Mouse (Mus musculus) neural tube, embryonic 15.5 days (tissue): ENCODE measurements around the gene Patj. TPM values are rescaled to one million over a fixed set of nuclear protein-coding genes. Genes with fewer than 3 reads are reported as not detected.

Experiments
- ATAC-seq: fragments of 200-750 bp; cut with Nextera tagmentation; 2 replicates; pipeline ENCODE4 v1.8.0; 2017; ENCODE audit warnings: mild to moderate bottlenecking, moderate TSS enrichment, moderate library complexity; ENCODE audit not compliant: low FRiP score
- H3K27ac ChIP-seq: fragments of 300-500 bp; sonication (generic); replicated peaks from 2 replicates; pipeline ENCODE4 v1.5.1; 2015; ENCODE audit warnings: mild to moderate bottlenecking, inconsistent platforms
- H3K27me3 ChIP-seq: fragments of 300-500 bp; sonication (generic); replicated peaks from 2 replicates; pipeline ENCODE4 v1.6.1; 2015; ENCODE audit warnings: inconsistent platforms
- H3K36me3 ChIP-seq: fragments of 300-500 bp; sonication (generic); 2 replicates; pipeline ENCODE4 v1.6.1; 2015; ENCODE audit warnings: inconsistent platforms
- H3K4me1 ChIP-seq: fragments of 300-500 bp; sonication (generic); 2 replicates; pipeline ENCODE4 v1.6.1; 2015; ENCODE audit warnings: inconsistent platforms
- H3K4me2 ChIP-seq: fragments of 300-500 bp; sonication (generic); 2 replicates; pipeline ENCODE4 v1.6.1; 2015; ENCODE audit warnings: inconsistent platforms, mild to moderate bottlenecking, moderate library complexity
- H3K4me3 ChIP-seq: fragments of 300-500 bp; sonication (generic); replicated peaks from 2 replicates; pipeline ENCODE4 v1.5.1; 2015; ENCODE audit warnings: mild to moderate bottlenecking, inconsistent platforms
- H3K9ac ChIP-seq: fragments of 300-500 bp; sonication (generic); replicated peaks from 2 replicates; pipeline ENCODE4 v1.6.1; 2015; ENCODE audit warnings: mild to moderate bottlenecking, inconsistent platforms
- H3K9me3 ChIP-seq: fragments of 300-500 bp; sonication (generic); replicated peaks from 2 replicates; pipeline ENCODE4 v1.6.1; 2016; ENCODE audit warnings: inconsistent platforms
- WGBS: fragments of 180-500 bp; shearing (Covaris S2); methylation state at CpG from one replicate; pipeline ENCODE4 v1.1.7; 2015; ENCODE audit warnings: mixed read lengths; 5-methylcytosine and 5-hydroxymethylcytosine counted together
- polyA plus RNA-seq: library from polyadenylated mRNA; unstranded; fragments of >200 nt; fragmentation: Nextera tagmentation; extraction: Ambion mirVana; gene quantifications from 2 replicates; pipeline ENCODE4 v1.2.1, GENCODE M21; 2015

Patj gene
- polyA plus RNA-seq, 1 experiment from 2014 or later, result 7.1 TPM

DNA sequence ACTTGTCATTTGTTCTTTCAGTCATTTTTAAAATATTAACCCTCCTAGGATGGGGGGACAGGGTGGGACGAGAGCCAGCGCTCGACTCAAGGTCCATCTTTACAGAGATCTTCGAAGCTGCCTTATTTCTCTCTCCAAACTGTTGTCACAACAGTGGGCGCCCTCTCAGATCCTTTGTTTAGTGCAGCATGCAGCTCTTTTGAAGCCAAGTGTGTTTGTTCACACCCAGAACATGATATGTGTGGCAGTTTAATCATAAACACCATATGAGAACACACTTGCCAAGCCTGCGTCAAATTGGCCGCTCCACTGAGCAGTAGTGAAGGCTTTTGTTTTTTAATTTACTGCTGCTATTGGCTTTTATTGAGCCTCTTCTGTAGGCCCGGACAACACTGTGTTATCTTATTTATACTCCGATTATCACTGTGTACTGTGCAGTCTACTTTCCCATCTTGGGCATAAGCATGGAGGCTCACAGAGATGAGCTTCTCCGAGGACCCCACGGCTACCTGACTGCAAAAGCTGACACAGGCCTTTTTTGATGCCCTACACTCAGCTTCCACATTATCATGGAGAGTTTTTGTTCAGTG, 291.2 kb downstream of the Patj start:
- Histone ChIP-seq H3K4me1 (peaks cover 19% of the 10 kb centered on the region), H3K27ac (no peak overlapping the region; the same call in 1 of the 2 replicates), H3K36me3 (no peaks in the 10 kb centered on the region), H3K9me3 (no peaks in the 10 kb centered on the region), H3K4me2 (no peak overlapping the region), H3K27me3 (0 out of 2 replicates have a peak, but pooled peaks cover 3% of the 10 kb centered on the region), H3K9ac (no peak overlapping the region), H3K4me3 (no peak overlapping the region)
- 0 out of 2 replicates have a peak, but pooled peaks have one; percentile 21 for ATAC-seq
- WGBS, result 48% methylated on average over 11 of the region's 11 CpGs

DNA sequence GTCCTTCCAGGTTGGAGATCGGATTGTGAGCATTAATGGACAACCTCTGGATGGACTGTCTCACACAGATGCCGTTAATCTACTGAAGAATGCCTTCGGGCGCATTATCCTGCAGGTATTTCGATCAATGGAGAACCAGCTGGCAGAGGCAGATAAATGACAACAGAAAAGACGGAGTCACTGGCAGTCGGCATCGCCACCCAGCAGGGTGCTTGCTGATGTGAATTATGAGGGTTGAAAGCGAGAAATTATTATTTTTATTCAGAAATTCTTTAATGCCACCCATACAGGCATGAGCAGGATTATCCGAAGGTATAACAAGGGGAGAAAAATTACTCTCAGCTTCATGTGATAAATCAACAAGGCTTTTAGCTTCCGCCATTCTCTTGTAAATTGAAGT, 292.5 kb downstream of the Patj start:
- H3K27me3 ChIP-seq, result 0 out of 2 replicates have a peak, but pooled peaks cover 3% of the 10 kb centered on the region
- no peak overlapping the region for H3K27ac ChIP-seq
- WGBS, result 27% methylated on average over 11 of the region's 11 CpGs
- H3K4me3 ChIP-seq, result no peak overlapping the region
- no peaks in the 10 kb centered on the region for H3K36me3 ChIP-seq
- peak overlapping the region; percentile 27 for H3K4me2 ChIP-seq
- H3K9ac ChIP-seq, result no peak overlapping the region
- H3K4me1 ChIP-seq, result peaks cover 19% of the 10 kb centered on the region
- H3K9me3 ChIP-seq, result no peaks in the 10 kb centered on the region
- ATAC-seq, result no peak

DNA sequence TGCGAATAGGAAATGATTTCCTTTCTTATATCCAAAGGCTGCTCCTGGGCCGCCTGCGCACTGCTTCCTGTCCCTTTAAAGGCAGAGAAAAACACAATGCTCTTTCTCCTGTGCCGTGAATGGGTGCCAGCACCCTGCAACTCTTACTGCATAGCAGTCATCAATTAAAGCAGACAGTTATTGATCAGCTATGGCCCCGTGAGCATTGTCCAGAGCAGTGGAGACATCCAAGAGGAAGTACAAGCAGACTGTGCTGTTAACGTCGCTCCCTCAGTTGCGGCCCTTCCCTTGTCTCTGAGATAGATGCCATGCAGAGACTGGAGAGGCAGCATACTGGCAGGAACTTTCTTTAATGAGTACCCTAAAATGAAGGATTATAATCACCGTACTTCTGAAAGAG, 292.9 kb downstream of the Patj start:
- Histone ChIP-seq H3K36me3 (no peaks in the 10 kb centered on the region), H3K27ac (no peak overlapping the region), H3K4me3 (no peak overlapping the region), H3K27me3 (0 out of 2 replicates have a peak, but pooled peaks cover 3% of the 10 kb centered on the region), H3K4me2 (peak overlapping the region; percentile 27), H3K9me3 (no peaks in the 10 kb centered on the region), H3K4me1 (peaks cover 19% of the 10 kb centered on the region), H3K9ac (no peak overlapping the region)
- ATAC-seq, result no peak
- 32% methylated on average over 9 of the region's 9 CpGs for WGBS

DNA sequence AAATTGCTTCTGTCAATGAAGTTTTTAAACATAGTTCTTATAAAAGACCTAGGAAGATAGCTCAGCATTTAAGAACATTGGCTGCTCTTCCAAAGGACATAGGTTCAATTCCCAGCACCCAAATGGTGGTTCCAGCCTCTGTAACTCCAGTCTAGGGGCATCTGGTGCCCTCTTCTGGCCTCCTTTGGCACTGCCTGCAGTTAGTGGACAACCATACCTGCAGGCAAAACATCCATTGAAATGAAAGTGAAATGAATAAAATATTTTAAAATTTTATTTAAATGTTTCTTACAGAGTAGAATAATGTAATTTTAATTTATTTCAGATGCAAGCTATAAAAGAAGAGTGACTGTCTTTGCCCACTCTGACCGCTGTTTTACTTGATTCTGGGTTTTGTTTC, 294.4 kb downstream of the Patj start:
- Histone ChIP-seq H3K9ac (no peak overlapping the region), H3K4me1 (peaks cover 19% of the 10 kb centered on the region), H3K9me3 (no peaks in the 10 kb centered on the region), H3K4me2 (no peak overlapping the region), H3K27ac (no peak overlapping the region), H3K36me3 (no peaks in the 10 kb centered on the region), H3K4me3 (no peak overlapping the region), H3K27me3 (0 out of 2 replicates have a peak, but pooled peaks cover 3% of the 10 kb centered on the region)
- WGBS, result 100% methylated on average over 1 of the region's 1 CpGs
- ATAC-seq, result no peak

DNA sequence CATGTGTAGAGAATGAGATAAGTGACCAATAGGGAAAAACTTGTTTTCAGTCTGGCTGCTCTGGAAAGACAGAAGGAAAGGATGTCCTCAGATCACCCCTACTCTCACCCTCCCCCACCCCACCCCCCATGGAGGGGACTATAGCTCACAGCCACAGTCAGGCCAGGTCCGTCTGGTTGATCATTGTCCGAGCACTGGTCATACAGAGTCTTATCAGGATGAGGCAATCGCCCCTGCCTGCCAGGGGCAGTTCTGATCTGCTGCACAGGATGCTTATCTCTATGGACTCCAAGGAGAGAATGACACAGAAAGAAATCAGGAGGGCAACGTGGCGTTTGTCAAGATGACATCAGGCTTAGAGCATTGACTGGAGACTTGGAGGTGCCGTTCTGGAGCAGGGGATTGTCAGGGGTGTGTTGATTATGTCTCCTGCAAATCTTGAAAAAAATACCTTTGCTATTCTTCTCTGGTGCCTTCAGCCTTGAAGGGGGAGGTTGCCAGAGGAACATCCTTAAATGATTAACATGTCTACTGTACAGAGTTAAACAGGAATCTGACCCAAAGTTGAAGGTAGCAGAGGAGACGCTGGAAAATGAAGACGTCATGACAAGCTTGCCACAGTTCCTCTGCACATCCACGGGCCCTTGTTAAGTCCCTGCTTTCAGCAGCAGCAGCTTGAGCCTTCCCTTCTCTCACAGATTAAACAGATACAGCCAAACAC, 298.0 kb downstream of the Patj start:
- Histone ChIP-seq H3K36me3 (no peaks in the 10 kb centered on the region), H3K4me3 (no peak overlapping the region), H3K27ac (no peak overlapping the region), H3K4me2 (no peak overlapping the region), H3K9me3 (no peaks in the 10 kb centered on the region), H3K27me3 (no peaks in the 10 kb centered on the region), H3K4me1 (no peaks in the 10 kb centered on the region), H3K9ac (no peak overlapping the region)
- no peak for ATAC-seq
- 69% methylated on average over 9 of the region's 9 CpGs for WGBS

DNA sequence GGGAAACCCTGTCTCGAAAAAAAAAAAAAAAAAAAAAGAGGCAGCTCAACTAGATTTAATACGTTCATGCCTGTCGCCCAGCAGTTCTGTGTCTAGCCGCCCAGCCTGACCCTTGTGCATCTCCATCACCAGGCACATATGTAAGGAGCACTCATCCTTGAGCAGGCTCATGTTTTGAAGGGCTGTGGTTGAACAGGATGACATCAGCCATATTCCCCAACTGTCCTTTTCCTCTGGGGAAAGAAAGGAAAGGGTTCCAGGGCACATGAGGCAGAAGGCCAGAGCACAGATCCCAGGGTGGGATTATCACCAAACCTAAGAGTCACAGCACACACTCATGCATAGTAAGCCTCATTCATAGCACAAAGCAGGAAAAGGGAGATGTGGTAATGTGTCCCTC, 302.3 kb downstream of the Patj start:
- Histone ChIP-seq H3K27me3 (no peaks in the 10 kb centered on the region), H3K4me2 (no peak overlapping the region), H3K36me3 (no peaks in the 10 kb centered on the region), H3K9ac (no peak overlapping the region), H3K27ac (no peak overlapping the region), H3K4me3 (no peak overlapping the region), H3K9me3 (no peaks in the 10 kb centered on the region), H3K4me1 (peaks cover 6% of the 10 kb centered on the region; the same call in 1 of the 2 replicates)
- no peak for ATAC-seq
- 83% methylated on average over 4 of the region's 4 CpGs for WGBS

DNA sequence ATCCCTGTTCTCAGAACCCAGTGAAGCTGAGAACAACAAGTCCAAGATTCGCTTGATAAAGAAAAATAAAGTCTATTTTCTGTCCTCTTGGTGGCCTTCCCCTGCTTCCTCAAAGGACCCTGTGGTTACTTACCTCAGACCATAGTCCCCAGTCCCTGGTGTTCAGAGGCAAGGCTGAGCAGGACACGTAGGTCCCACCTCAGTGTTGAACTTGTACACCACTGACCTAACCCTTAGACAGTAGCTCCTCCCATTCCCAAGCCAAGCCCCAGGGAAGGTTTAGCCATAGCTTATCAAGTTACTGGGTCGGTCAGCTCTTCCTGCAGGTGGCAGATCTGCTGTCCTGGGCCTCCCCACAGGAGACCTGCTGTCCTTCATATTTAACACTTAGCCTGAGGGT, 303.3 kb downstream of the Patj start:
- no peaks in the 10 kb centered on the region for H3K9me3 ChIP-seq
- no peak overlapping the region for H3K4me3 ChIP-seq
- H3K36me3 ChIP-seq, result no peaks in the 10 kb centered on the region
- no peak overlapping the region for H3K27ac ChIP-seq
- no peak overlapping the region for H3K9ac ChIP-seq
- no peaks in the 10 kb centered on the region for H3K27me3 ChIP-seq
- ATAC-seq, result no peak
- peaks cover 6% of the 10 kb centered on the region; the same call in 1 of the 2 replicates for H3K4me1 ChIP-seq
- 82% methylated on average over 3 of the region's 3 CpGs for WGBS
- H3K4me2 ChIP-seq, result no peak overlapping the region

DNA sequence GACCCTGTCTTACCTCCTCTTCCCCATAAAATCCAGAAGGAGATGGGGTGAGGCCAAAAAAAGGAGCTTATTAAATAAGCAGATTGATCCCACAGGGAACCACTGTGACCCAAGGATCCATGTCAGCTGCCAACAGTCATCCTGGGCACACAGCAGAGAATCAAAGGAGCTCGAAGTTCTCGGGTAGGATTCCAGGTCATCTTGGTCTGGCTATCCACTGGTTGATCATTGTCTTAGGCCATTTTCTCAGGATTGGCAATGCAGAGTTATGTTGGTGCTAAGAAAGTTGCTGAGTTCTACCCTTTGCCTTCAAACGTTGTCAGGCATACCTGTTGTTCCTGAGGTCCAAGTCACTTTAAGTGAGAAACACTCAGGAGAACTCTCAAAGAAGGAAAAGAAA, 304.6 kb downstream of the Patj start:
- no peak overlapping the region for H3K4me2 ChIP-seq
- 95% methylated on average over 3 of the region's 3 CpGs for WGBS
- no peaks in the 10 kb centered on the region for H3K36me3 ChIP-seq
- H3K27me3 ChIP-seq, result no peaks in the 10 kb centered on the region
- peaks cover 6% of the 10 kb centered on the region; the same call in 1 of the 2 replicates for H3K4me1 ChIP-seq
- ATAC-seq, result no peak
- H3K9ac ChIP-seq, result no peak overlapping the region
- H3K27ac ChIP-seq, result no peak overlapping the region
- H3K4me3 ChIP-seq, result no peak overlapping the region
- no peaks in the 10 kb centered on the region for H3K9me3 ChIP-seq

DNA sequence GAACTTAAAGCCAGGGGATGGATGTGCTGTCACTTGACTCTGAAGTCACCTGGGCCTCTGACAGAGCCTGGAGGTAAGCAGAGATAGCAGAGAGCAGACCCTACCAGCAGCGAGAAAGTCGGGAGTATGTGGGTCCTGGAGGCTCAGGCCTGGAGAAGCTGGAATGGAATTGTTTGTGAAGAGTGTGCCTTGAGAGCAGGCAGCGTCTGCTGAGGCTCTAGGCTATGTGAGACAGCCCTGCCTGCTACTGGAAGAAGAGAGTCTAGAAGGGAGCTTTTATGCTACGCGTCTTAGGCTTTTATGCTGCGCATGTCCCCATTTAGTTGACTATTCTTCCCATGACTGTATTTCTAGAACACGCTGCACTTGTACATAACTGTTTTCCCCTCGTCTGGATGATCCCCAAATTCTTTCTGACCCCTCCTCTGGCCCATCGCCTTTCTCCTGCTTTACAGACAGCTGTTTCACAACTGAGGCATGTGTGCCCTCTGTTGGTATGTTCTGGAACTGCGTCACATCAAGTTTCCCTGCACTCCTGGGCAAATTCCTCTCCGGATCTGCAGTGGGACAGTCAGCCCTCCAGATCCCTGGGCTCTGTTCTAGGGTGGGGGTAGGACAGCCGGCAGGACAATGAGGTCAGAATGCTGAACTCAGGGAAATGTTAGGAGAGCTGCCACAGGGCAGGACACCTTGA, 306.8 kb downstream of the Patj start:
- H3K27ac ChIP-seq, result no peak overlapping the region
- H3K4me1 ChIP-seq, result peaks cover 6% of the 10 kb centered on the region; the same call in 1 of the 2 replicates
- WGBS, result 32% methylated on average over 12 of the region's 12 CpGs
- H3K4me2 ChIP-seq, result peak overlapping the region; percentile 38
- H3K4me3 ChIP-seq, result no peak overlapping the region
- H3K27me3 ChIP-seq, result no peaks in the 10 kb centered on the region
- H3K9ac ChIP-seq, result no peak overlapping the region
- no peaks in the 10 kb centered on the region for H3K9me3 ChIP-seq
- no peaks in the 10 kb centered on the region for H3K36me3 ChIP-seq
- ATAC-seq, result peak; percentile 65

DNA sequence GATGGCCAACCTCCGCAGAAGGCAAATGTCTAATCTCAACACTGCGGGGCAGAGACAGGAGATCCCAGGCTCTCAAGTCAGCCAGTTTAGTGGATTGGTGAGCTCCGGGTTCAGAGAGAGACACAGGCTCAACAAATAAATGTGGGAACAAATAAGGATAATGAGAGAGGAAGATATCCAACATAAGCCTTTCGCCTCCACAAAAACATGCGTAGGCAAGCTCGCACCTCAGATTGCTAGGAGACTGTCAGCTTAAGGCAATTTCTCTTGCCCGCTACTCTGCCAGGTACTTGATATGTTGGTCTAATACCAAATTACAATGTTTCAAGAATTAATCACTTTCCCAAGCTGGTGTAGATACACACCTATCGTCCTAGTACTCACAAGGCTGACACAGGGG, 315.3 kb downstream of the Patj start:
- no peak overlapping the region for H3K9ac ChIP-seq
- no peak for ATAC-seq
- H3K27me3 ChIP-seq, result no peaks in the 10 kb centered on the region
- no peaks in the 10 kb centered on the region for H3K4me1 ChIP-seq
- H3K9me3 ChIP-seq, result no peaks in the 10 kb centered on the region
- H3K4me2 ChIP-seq, result no peak overlapping the region
- H3K27ac ChIP-seq, result no peak overlapping the region
- no peak overlapping the region for H3K4me3 ChIP-seq
- WGBS, result 94% methylated on average over 8 of the region's 8 CpGs
- H3K36me3 ChIP-seq, result no peaks in the 10 kb centered on the region

DNA sequence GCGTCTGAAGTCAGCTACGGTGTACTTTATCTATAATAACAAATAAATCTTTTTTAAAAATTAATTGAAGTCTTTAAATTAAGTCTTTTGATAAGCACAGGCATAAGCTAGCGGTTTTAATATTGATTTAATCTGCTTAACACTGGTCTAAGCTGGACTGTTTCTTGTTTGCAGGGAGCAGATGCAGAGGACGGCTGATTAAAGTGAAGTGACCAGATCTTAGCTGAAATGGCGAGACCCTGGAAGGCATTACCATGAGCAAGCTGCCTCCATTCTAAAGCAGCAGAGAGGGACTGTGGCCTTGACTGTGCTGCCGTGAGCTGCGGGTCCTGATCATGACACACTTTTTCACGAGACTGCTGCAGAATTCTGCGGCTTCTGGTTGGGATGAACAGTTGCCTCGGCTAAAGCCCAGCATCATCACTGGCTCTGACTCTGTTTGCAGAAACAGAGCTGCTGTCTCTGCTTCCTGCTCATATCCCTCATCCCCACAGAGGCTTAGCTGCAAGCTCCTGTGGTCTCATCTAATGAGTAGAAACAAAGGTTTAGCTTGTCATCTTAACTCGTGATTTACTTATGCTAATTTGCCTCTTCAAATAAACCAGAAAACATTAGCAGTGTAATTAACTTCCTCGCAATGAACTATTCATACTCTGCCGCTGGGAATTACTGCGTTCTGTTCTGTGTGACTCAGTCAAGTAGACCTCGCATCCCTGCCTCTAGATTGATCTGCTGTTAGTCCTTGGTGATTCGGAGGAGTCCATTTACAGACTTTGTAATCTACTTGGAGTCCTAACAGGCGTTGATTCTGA, 322.4 kb downstream of the Patj start:
- 63% methylated on average over 17 of the region's 17 CpGs for WGBS
- peak; percentile 90 for ATAC-seq
- no peaks in the 10 kb centered on the region for H3K9me3 ChIP-seq
- no peak overlapping the region for H3K4me3 ChIP-seq
- H3K27ac ChIP-seq, result 0 out of 2 replicates have a peak overlapping the region, but pooled peaks have one; percentile 33
- H3K36me3 ChIP-seq, result no peaks in the 10 kb centered on the region
- no peak overlapping the region for H3K4me2 ChIP-seq
- H3K4me1 ChIP-seq, result 0 out of 2 replicates have a peak, but pooled peaks cover 5% of the 10 kb centered on the region
- no peaks in the 10 kb centered on the region for H3K27me3 ChIP-seq
- H3K9ac ChIP-seq, result no peak overlapping the region
